In genomic region chr4:145319274-145320226, GRCm38 (mm10) we compare ENCODE assay signal across 8 mouse cellular contexts. TPM values are rescaled to one million over a fixed set of nuclear protein-coding genes. Genes with fewer than 3 reads are reported as not detected.
DNase-seq lines count a peak whose midpoint lies in the region; ATAC-seq lines count a peak whose summit lies in the region.

No protein-coding gene starts in this region.

- WGBS in embryonic facial prominence, embryonic 14.5 days: 68% methylated on average over 4 of the region's 4 CpGs
- 67% methylated on average over 4 of the region's 4 CpGs for WGBS in embryonic facial prominence, embryonic 10.5 days
- WGBS in intestine, embryonic 16.5 days: 73% methylated on average over 4 of the region's 4 CpGs

- peak; percentile 43 for DNase-seq in embryonic facial prominence, embryonic 14.5 days (ENCODE audit: low spot score)
- no peak for DNase-seq in embryonic facial prominence, embryonic 10.5 days (ENCODE audit: low spot score)
- peak; percentile 48 for DNase-seq in right cerebral cortex, postnatal 25 days
- DNase-seq in right cerebral cortex, postnatal 4 days: no peak
- DNase-seq in thymus, postnatal 25 days: peak; percentile 68
- no peak for DNase-seq in c-Kit-positive CD71-positive TER-119-positive erythroid progenitor cells, embryonic 14.5 days (ENCODE audit: low spot score)
- DNase-seq in yolk sac, embryonic 10.5 days (ENCODE audit: low spot score): no peak

- no peak overlapping the region for H3K4me3 ChIP-seq in embryonic facial prominence, embryonic 14.5 days (ENCODE audit: low read depth, low read length)
- H3K4me3 ChIP-seq in embryonic facial prominence, embryonic 10.5 days: no peak overlapping the region
- no peak overlapping the region for H3K4me3 ChIP-seq in intestine, embryonic 16.5 days (ENCODE audit: low read length)

- no peaks in the 10 kb centered on the region for H3K4me1 ChIP-seq in embryonic facial prominence, embryonic 14.5 days (ENCODE audit: control insufficient read depth, insufficient read depth, low read length)
- peaks cover 5% of the 10 kb centered on the region; the same call in 1 of the 2 replicates for H3K4me1 ChIP-seq in embryonic facial prominence, embryonic 10.5 days
- H3K4me1 ChIP-seq in intestine, embryonic 16.5 days (ENCODE audit: control insufficient read depth, insufficient read depth, low read length): no peaks in the 10 kb centered on the region

- H3K27ac ChIP-seq in embryonic facial prominence, embryonic 14.5 days (replicated peaks; ENCODE audit: low read depth, low read length): no peak overlapping the region
- H3K27ac ChIP-seq in embryonic facial prominence, embryonic 10.5 days (replicated peaks): no peak overlapping the region
- no peak overlapping the region for H3K27ac ChIP-seq in intestine, embryonic 16.5 days (ENCODE audit: low read length)

- H3K9me3 ChIP-seq in embryonic facial prominence, embryonic 14.5 days (ENCODE audit: control insufficient read depth, low read length): no peaks in the 10 kb centered on the region
- no peaks in the 10 kb centered on the region for H3K9me3 ChIP-seq in embryonic facial prominence, embryonic 10.5 days
- H3K9me3 ChIP-seq in intestine, embryonic 16.5 days (ENCODE audit: control insufficient read depth, low read length): no peaks in the 10 kb centered on the region

- H3K9ac ChIP-seq in embryonic facial prominence, embryonic 14.5 days (ENCODE audit: low read depth, low read length): no peak overlapping the region
- H3K9ac ChIP-seq in intestine, embryonic 16.5 days (ENCODE audit: low read depth, low read length): no peak overlapping the region

- H3K4me2 ChIP-seq in embryonic facial prominence, embryonic 14.5 days (ENCODE audit: low read depth, low read length): no peak overlapping the region
- H3K4me2 ChIP-seq in intestine, embryonic 16.5 days (ENCODE audit: low read depth, low read length): no peak overlapping the region

- no peak for ATAC-seq in embryonic facial prominence, embryonic 14.5 days (ENCODE audit: low read depth)
- ATAC-seq in intestine, embryonic 16.5 days: peak; percentile 71

- peaks cover 11% of the 10 kb centered on the region; the same call in 1 of the 2 replicates for H3K27me3 ChIP-seq in embryonic facial prominence, embryonic 14.5 days (replicated peaks; ENCODE audit: control insufficient read depth, insufficient read depth, low read length)
- peaks cover 17% of the 10 kb centered on the region for H3K27me3 ChIP-seq in embryonic facial prominence, embryonic 10.5 days (replicated peaks; ENCODE audit: low read depth, poor library complexity, severe bottlenecking)
- peaks cover 10% of the 10 kb centered on the region for H3K27me3 ChIP-seq in intestine, embryonic 16.5 days (replicated peaks; ENCODE audit: control insufficient read depth, insufficient read depth, low read length)

- no peaks in the 10 kb centered on the region for H3K36me3 ChIP-seq in embryonic facial prominence, embryonic 14.5 days (ENCODE audit: control insufficient read depth, insufficient read depth, low read length)
- no peaks in the 10 kb centered on the region for H3K36me3 ChIP-seq in embryonic facial prominence, embryonic 10.5 days (replicated peaks)
- no peaks in the 10 kb centered on the region for H3K36me3 ChIP-seq in intestine, embryonic 16.5 days (ENCODE audit: control insufficient read depth, insufficient read depth, low read length)

RNA-seq across cellular contexts. Expression of gene Tnfrsf8, which starts 4.6 kb away (rescaled TPM):
- polyA plus RNA-seq in embryonic facial prominence, embryonic 14.5 days (2014; fragmentation: Nextera tagmentation; extraction: Ambion mirVana): 0.08 and 0.18 TPM in 2 replicates
- not detected in 2 replicates for polyA plus RNA-seq in embryonic facial prominence, embryonic 10.5 days (2016; fragmentation: Nextera tagmentation; extraction: Ambion mirVana)
- 0.04 TPM in 1 of 2 replicates, not detected in the other for polyA plus RNA-seq in intestine, embryonic 16.5 days (2015; fragmentation: Nextera tagmentation; extraction: Ambion mirVana)

Comparison
In these comparisons a context has a peak if more than half of its experiments do, and no peak if none do; other contexts are left out.
1. DNase-seq: peak in embryonic facial prominence, embryonic 14.5 days (single experiment), right cerebral cortex, postnatal 25 days (single experiment) and thymus, postnatal 25 days (single experiment); none in embryonic facial prominence, embryonic 10.5 days (single experiment), right cerebral cortex, postnatal 4 days (single experiment), c-Kit-positive CD71-positive TER-119-positive erythroid progenitor cells, embryonic 14.5 days (single experiment) and yolk sac, embryonic 10.5 days (single experiment).